Mouse (Mus musculus): ENCODE data around the gene Nsf.
A peak's percentile ranks its signal among the peaks of the same experiment; 100 is the strongest.

The Nsf gene

GRCm38 (mm10) chr11:103772505-103773386 is 181.1 kb downstream of the Nsf start:
- peak; percentile 43 for DNase-seq (ENCODE audit: low spot score)

Measured in retina, embryonic 14.5 days (tissue).